Mouse (Mus musculus) heart, postnatal 0 days (tissue): ENCODE measurements around the gene Stk17b. TPM values are rescaled to one million over a fixed set of nuclear protein-coding genes. Genes with fewer than 3 reads are reported as not detected.

Experiments used
- ATAC-seq: fragments of 200-750 bp; cut with Nextera tagmentation; 2 replicates; pipeline ENCODE4 v1.8.0; 2017; ENCODE audit warnings: low read depth, moderate number of reproducible peaks, moderate library complexity; ENCODE audit not compliant: insufficient read depth
- DNase-seq: peaks from one replicate; pipeline ENCODE4 v3.0.0-alpha.2; 2016; ENCODE audit warnings: low spot score
- H3K27ac ChIP-seq: fragments of 300-500 bp; sonication (generic); 2 replicates; pipeline ENCODE4 v1.5.1; 2014; ENCODE audit warnings: low read depth, mild to moderate bottlenecking
- H3K27me3 ChIP-seq: fragments of 300-500 bp; sonication (generic); 2 replicates; pipeline ENCODE4 v1.6.1; 2014; ENCODE audit warnings: low read length, mixed read lengths; ENCODE audit not compliant: control insufficient read depth, insufficient read depth
- H3K36me3 ChIP-seq: fragments of 300-500 bp; sonication (generic); replicated peaks from 2 replicates; pipeline ENCODE4 v1.6.1; 2014; ENCODE audit warnings: low read length, mixed read lengths; ENCODE audit not compliant: control insufficient read depth, insufficient read depth
- H3K4me1 ChIP-seq: fragments of 300-500 bp; sonication (generic); 2 replicates; pipeline ENCODE4 v1.6.1; 2014; ENCODE audit warnings: antibody characterized with exemption; ENCODE audit not compliant: control insufficient read depth, insufficient read depth
- H3K4me2 ChIP-seq: fragments of 300-500 bp; sonication (generic); 2 replicates; pipeline ENCODE4 v1.6.1; 2014; ENCODE audit warnings: low read depth, mild to moderate bottlenecking, low read length, moderate library complexity
- H3K4me3 ChIP-seq: fragments of 300-500 bp; sonication (generic); 2 replicates; pipeline ENCODE4 v1.5.1; 2014; ENCODE audit warnings: low read depth, low read length
- H3K9ac ChIP-seq: fragments of 300-500 bp; sonication (generic); replicated peaks from 2 replicates; pipeline ENCODE4 v1.6.1; 2014; ENCODE audit warnings: low read depth, low read length, mixed read lengths
- H3K9me3 ChIP-seq: fragments of 300-500 bp; sonication (generic); replicated peaks from 2 replicates; pipeline ENCODE4 v1.6.1; 2016; ENCODE audit warnings: low read length; ENCODE audit not compliant: control insufficient read depth
- CTCF ChIP-seq: IDR thresholded peaks from 2 replicates; pipeline ENCODE4 v1.5.1; 2016; ENCODE audit warnings: antibody characterized with exemption, control low read depth, low read depth
- EP300 ChIP-seq: IDR thresholded peaks from 2 replicates; pipeline ENCODE4 v1.6.1; 2016; ENCODE audit warnings: antibody characterized with exemption, low read depth
- WGBS: fragments of 180-500 bp; shearing (Covaris S2); extraction: QIAGEN DNeasy Blood & Tissue Kit; methylation state at CpG from one replicate; pipeline ENCODE4 v1.1.7; 2014; 5-methylcytosine and 5-hydroxymethylcytosine counted together
- polyA plus RNA-seq: library from polyadenylated mRNA; unstranded; fragments of >200 nt; fragmentation: Nextera tagmentation; extraction: Ambion mirVana; gene quantifications from 2 replicates; pipeline ENCODE4 v1.2.1, GENCODE M21; 2015
- total RNA-seq: library from RNA; depleted of rRNA; stranded (reverse); fragments of >200 nt; gene quantifications from 2 replicates; pipeline ENCODE4 v1.2.3, GENCODE M21; 2014; ENCODE audit warnings: low replicate concordance

Gene Stk17b
- total and polyA plus RNA-seq, 2 experiments from 2014 or later: 10.2 to 21.4 TPM

GRCm38 (mm10) chr1:53736583-53736982 lies 48.4 kb downstream of the Stk17b start:
- no peak overlapping the region for H3K9ac ChIP-seq
- H3K4me1 ChIP-seq: no peaks in the 10 kb centered on the region
- WGBS: 86% methylated on average over 3 of the region's 3 CpGs
- H3K27me3 ChIP-seq: no peaks in the 10 kb centered on the region
- no peak for DNase-seq
- H3K4me2 ChIP-seq: no peak overlapping the region
- H3K9me3 ChIP-seq: no peaks in the 10 kb centered on the region
- H3K27ac ChIP-seq: no peak overlapping the region
- no peak for ATAC-seq
- no peaks in the 10 kb centered on the region for H3K36me3 ChIP-seq
- TF ChIP-seq CTCF (no peak), EP300 (no peak)
- H3K4me3 ChIP-seq: no peak overlapping the region

- Histone ChIP-seq H3K4me3 (no peak overlapping the region), H3K4me2 (no peak overlapping the region), H3K36me3 (no peaks in the 10 kb centered on the region), H3K9me3 (no peaks in the 10 kb centered on the region), H3K9ac (no peak overlapping the region), H3K27me3 (no peaks in the 10 kb centered on the region), H3K27ac (no peak overlapping the region), H3K4me1 (0 out of 2 replicates have a peak, but pooled peaks cover 5% of the 10 kb centered on the region)
- ATAC-seq (no peak), DNase-seq (no peak)
- 12% methylated on average over 5 of the region's 5 CpGs for WGBS
- no peak for TF ChIP-seq CTCF
- no peak for TF ChIP-seq EP300
Observed at GRCm38 (mm10) chr1:53728489-53729225, 56.4 kb downstream of the Stk17b start.

GRCm38 (mm10) chr1:53726883-53727282 lies 58.1 kb downstream of the Stk17b start:
- WGBS: 96% methylated on average over 2 of the region's 2 CpGs
- TF ChIP-seq CTCF (no peak), EP300 (no peak)

GRCm38 (mm10) chr1:53721353-53721752 lies 63.7 kb downstream of the Stk17b start:
- TF ChIP-seq CTCF (no peak), EP300 (no peak)
- DNase-seq (no peak), ATAC-seq (no peak)
- no peak overlapping the region for H3K4me3 ChIP-seq
- no peak overlapping the region for H3K4me2 ChIP-seq
- no peaks in the 10 kb centered on the region for H3K9me3 ChIP-seq
- H3K27me3 ChIP-seq: no peaks in the 10 kb centered on the region
- no peaks in the 10 kb centered on the region for H3K4me1 ChIP-seq
- H3K36me3 ChIP-seq: no peaks in the 10 kb centered on the region
- no peak overlapping the region for H3K27ac ChIP-seq
- no peak overlapping the region for H3K9ac ChIP-seq

More at GRCm38 (mm10) chr1:53726883-53727282, 58.1 kb downstream of the Stk17b start:
- no peak overlapping the region for H3K4me2 ChIP-seq
- no peaks in the 10 kb centered on the region for H3K9me3 ChIP-seq
- H3K4me1 ChIP-seq: 0 out of 2 replicates have a peak, but pooled peaks cover 5% of the 10 kb centered on the region
- no peak overlapping the region for H3K9ac ChIP-seq
- H3K36me3 ChIP-seq: no peaks in the 10 kb centered on the region
- H3K27me3 ChIP-seq: no peaks in the 10 kb centered on the region
- H3K4me3 ChIP-seq: no peak overlapping the region
- no peak for DNase-seq
- ATAC-seq: no peak
- H3K27ac ChIP-seq: no peak overlapping the region

GRCm38 (mm10) chr1:53720601-53721351 lies 64.2 kb downstream of the Stk17b start:
- Histone ChIP-seq H3K4me3 (no peak overlapping the region), H3K27ac (no peak overlapping the region), H3K4me1 (no peaks in the 10 kb centered on the region), H3K36me3 (no peaks in the 10 kb centered on the region), H3K27me3 (no peaks in the 10 kb centered on the region), H3K9ac (no peak overlapping the region), H3K9me3 (no peaks in the 10 kb centered on the region), H3K4me2 (no peak overlapping the region)
- no peak for DNase-seq
- ATAC-seq: no peak
- TF ChIP-seq EP300: no peak
- TF ChIP-seq CTCF: no peak
- WGBS: 58% methylated on average over 5 of the region's 5 CpGs
